Mouse (Mus musculus) intestine, embryonic 16.5 days (tissue): ENCODE measurements around the gene Olfr1287. TPM values are rescaled to one million over a fixed set of nuclear protein-coding genes. Genes with fewer than 3 reads are reported as not detected.

Experiments
- ATAC-seq: fragments of 200-750 bp; cut with Nextera tagmentation; 2 replicates; pipeline ENCODE4 v1.8.0; 2017; ENCODE audit warnings: moderate TSS enrichment, moderate library complexity
- H3K27ac ChIP-seq: fragments of 300-500 bp; sonication (generic); 2 replicates; pipeline ENCODE4 v1.5.1; 2014; ENCODE audit warnings: mild to moderate bottlenecking, low read length
- H3K27me3 ChIP-seq: fragments of 300-500 bp; sonication (generic); replicated peaks from 2 replicates; pipeline ENCODE4 v1.6.1; 2014; ENCODE audit warnings: low read length, control low read depth, mixed read lengths; ENCODE audit not compliant: control insufficient read depth, insufficient read depth
- H3K36me3 ChIP-seq: fragments of 300-500 bp; sonication (generic); 2 replicates; pipeline ENCODE4 v1.6.1; 2014; ENCODE audit warnings: low read length, control low read depth; ENCODE audit not compliant: control insufficient read depth, insufficient read depth
- H3K4me1 ChIP-seq: fragments of 300-500 bp; sonication (generic); 2 replicates; pipeline ENCODE4 v1.6.1; 2014; ENCODE audit warnings: low read length, control low read depth, mixed read lengths; ENCODE audit not compliant: control insufficient read depth, insufficient read depth
- H3K4me2 ChIP-seq: fragments of 300-500 bp; sonication (generic); 2 replicates; pipeline ENCODE4 v1.6.1; 2014; ENCODE audit warnings: low read depth, low read length, control low read depth
- H3K4me3 ChIP-seq: fragments of 300-500 bp; sonication (generic); 2 replicates; pipeline ENCODE4 v1.5.1; 2014; ENCODE audit warnings: mild to moderate bottlenecking, low read length
- H3K9ac ChIP-seq: fragments of 300-500 bp; sonication (generic); 2 replicates; pipeline ENCODE4 v1.6.1; 2014; ENCODE audit warnings: low read depth, low read length
- H3K9me3 ChIP-seq: fragments of 300-500 bp; sonication (generic); 2 replicates; pipeline ENCODE4 v1.6.1; 2016; ENCODE audit warnings: low read length, control low read depth; ENCODE audit not compliant: control insufficient read depth
- WGBS: fragments of 180-500 bp; shearing (Covaris S2); extraction: QIAGEN DNeasy Blood & Tissue Kit; methylation state at CpG from one replicate; pipeline ENCODE4 v1.1.7; 2014; 5-methylcytosine and 5-hydroxymethylcytosine counted together
- polyA plus RNA-seq: library from polyadenylated mRNA; unstranded; fragments of >200 nt; fragmentation: Nextera tagmentation; extraction: Ambion mirVana; gene quantifications from 2 replicates; pipeline ENCODE4 v1.2.1, GENCODE M21; 2015

The Olfr1287 gene
- not detected in 2 replicates for polyA plus RNA-seq

DNA sequence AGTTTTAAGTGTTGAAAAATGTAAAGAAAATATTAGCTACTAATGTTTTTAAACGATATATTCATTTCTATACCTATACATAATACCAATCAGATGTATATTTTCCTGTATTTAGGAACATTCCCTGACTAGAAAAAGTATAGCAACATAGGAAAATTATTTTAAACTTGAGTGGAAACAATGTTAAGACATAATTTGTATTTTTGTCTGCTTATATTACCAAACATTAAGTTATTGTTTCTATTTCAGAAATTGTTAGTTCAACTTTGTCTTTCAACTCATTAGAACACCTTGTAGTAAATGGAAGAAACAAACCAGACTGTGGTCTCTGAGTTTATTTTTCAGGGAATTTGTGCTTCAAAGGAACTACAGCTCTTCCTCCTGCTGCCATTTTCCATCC lies at the start of gene Olfr1287:
Olfr1287 (plus strand) TSS at position 301 of the 400 bp plus-strand sequence.
- Histone ChIP-seq H3K4me1 (no peaks in the 10 kb centered on the region), H3K9ac (no peak within 1 kb of the TSS), H3K36me3 (no peaks in the 10 kb centered on the region), H3K27me3 (no peaks in the 10 kb centered on the region), H3K27ac (no peak within 1 kb of the TSS), H3K9me3 (no peaks in the 10 kb centered on the region), H3K4me3 (no peak within 1 kb of the TSS), H3K4me2 (no peak within 1 kb of the TSS)
- no peak for ATAC-seq
- WGBS = 84% methylated on average over 1 of the region's 1 CpGs

DNA sequence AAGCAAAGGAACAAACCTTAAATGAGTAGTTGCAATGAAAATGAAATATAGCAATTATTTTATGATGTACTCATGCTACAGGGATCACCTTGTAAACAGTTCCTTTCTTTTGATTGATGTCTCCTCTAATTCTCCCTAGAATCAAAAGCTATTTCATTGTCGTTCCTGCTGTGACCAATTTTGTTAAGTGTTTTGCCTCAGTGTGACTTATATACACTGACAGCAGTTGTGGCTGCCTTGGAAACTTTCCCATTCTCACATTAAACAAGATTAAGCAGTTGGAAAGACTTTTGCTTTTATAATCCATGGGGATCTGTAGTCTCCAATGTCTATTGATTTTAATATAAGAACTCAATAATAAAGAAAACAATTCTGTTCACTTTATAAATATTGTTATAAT lies 26.0 kb upstream of the Olfr1287 start, which contains the start of gene Olfr1286:
Olfr1286 (minus strand) TSS at position 185 of the 400 bp plus-strand sequence.
- Histone ChIP-seq H3K4me2 (no peak within 1 kb of the TSS), H3K9ac (no peak within 1 kb of the TSS), H3K27me3 (no peaks in the 10 kb centered on the region), H3K36me3 (no peaks in the 10 kb centered on the region), H3K4me1 (no peaks in the 10 kb centered on the region), H3K4me3 (no peak within 1 kb of the TSS), H3K27ac (no peak within 1 kb of the TSS), H3K9me3 (no peaks in the 10 kb centered on the region)
- WGBS = 60% methylated on average over 1 of the region's 1 CpGs
- no peak for ATAC-seq

GRCm38 (mm10) chr2:111473801-111474200 lies 24.9 kb downstream of the Olfr1287 start, which contains the start of gene Olfr1288:
Gene Olfr1288 (plus strand): TSS chr2:111474101.
- Histone ChIP-seq H3K4me3 (no peak within 1 kb of the TSS), H3K4me1 (no peaks in the 10 kb centered on the region)
- WGBS = 90% methylated on average over 1 of the region's 1 CpGs

DNA sequence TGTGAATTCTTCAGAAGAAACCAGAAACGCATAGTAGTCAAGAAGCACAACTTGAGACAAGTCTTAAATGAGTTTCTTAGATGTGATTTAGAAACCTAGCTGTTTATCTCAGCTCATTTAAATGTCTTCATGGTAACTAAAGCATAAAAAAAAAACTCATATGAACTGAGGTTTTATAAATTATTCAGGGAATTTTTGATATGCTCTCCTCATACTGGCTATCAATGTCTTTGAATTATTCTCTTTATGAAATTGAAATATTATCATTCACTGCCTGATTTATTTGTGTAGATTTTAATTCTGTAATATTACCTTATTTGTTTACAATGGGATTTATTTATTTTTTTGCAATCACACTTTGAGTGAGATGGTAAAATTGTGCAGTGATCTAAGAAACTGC lies 31.6 kb downstream of the Olfr1287 start, which contains the start of gene Olfr1289:
Olfr1289 (plus strand) TSS at position 301 of the 400 bp plus-strand sequence.
- no peaks in the 10 kb centered on the region for H3K4me1 ChIP-seq
- WGBS = 63% methylated on average over 1 of the region's 1 CpGs
- H3K27me3 ChIP-seq = no peaks in the 10 kb centered on the region
- H3K4me3 ChIP-seq = no peak within 1 kb of the TSS
- H3K9ac ChIP-seq = no peak within 1 kb of the TSS
- H3K9me3 ChIP-seq = no peaks in the 10 kb centered on the region
- H3K27ac ChIP-seq = no peak within 1 kb of the TSS
- H3K4me2 ChIP-seq = no peak within 1 kb of the TSS
- no peak for ATAC-seq
- no peaks in the 10 kb centered on the region for H3K36me3 ChIP-seq

More at GRCm38 (mm10) chr2:111473801-111474200, 24.9 kb downstream of the Olfr1287 start, which contains the start of gene Olfr1288:
- H3K27ac ChIP-seq = no peak within 1 kb of the TSS
- no peak within 1 kb of the TSS for H3K9ac ChIP-seq
- no peaks in the 10 kb centered on the region for H3K27me3 ChIP-seq
- no peaks in the 10 kb centered on the region for H3K9me3 ChIP-seq
- ATAC-seq = no peak
- H3K4me2 ChIP-seq = no peak within 1 kb of the TSS
- no peaks in the 10 kb centered on the region for H3K36me3 ChIP-seq

- 73% methylated on average over 5 of the region's 5 CpGs for WGBS
- ATAC-seq = no peak
- Histone ChIP-seq H3K4me1 (no peaks in the 10 kb centered on the region), H3K9ac (no peak within 1 kb of the TSS), H3K4me3 (no peak within 1 kb of the TSS), H3K27ac (no peak within 1 kb of the TSS), H3K4me2 (no peak within 1 kb of the TSS), H3K36me3 (no peaks in the 10 kb centered on the region), H3K9me3 (no peaks in the 10 kb centered on the region), H3K27me3 (no peaks in the 10 kb centered on the region)
These were observed 44.8 kb downstream of the Olfr1287 start, which contains the start of gene Olfr1290 for GRCm38 (mm10) chr2:111493729-111494128. Gene Olfr1290 (minus strand): TSS chr2:111493829.

DNA sequence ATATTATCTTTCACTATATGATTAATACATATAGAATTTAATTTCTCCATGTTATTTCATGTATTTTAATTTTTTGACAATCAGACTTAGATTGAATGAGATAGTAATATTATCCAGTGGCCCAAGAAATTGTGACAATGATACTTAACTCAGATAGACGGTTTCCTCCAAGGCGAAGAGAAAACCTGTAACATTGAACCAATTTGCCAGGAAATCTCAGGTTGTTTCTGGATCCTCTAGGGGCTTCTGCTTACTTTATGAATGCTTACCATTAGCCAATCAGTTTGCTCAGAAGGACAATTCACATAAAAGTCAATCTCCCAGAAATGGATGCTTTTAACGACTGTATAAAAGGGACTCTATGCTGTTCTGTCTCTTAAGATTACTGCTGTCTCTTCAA lies 47.9 kb downstream of the Olfr1287 start, which contains the start of gene Olfr1291-ps1:
Olfr1291-ps1 (plus strand) TSS at position 301 of the 400 bp plus-strand sequence.
- Histone ChIP-seq H3K4me3 (no peak within 1 kb of the TSS), H3K27me3 (no peaks in the 10 kb centered on the region), H3K36me3 (no peaks in the 10 kb centered on the region), H3K4me1 (no peaks in the 10 kb centered on the region), H3K9ac (no peak within 1 kb of the TSS), H3K27ac (no peak within 1 kb of the TSS), H3K9me3 (no peaks in the 10 kb centered on the region), H3K4me2 (no peak within 1 kb of the TSS)
- WGBS = 83% methylated on average over 3 of the region's 3 CpGs
- no peak for ATAC-seq

Other genes with a start within 250 kb of the Olfr1287 start
- not detected in 2 replicates for gene 4930430A15Rik, start 219.5 kb upstream of the Olfr1287 start, polyA plus RNA-seq
- not detected in 2 replicates for gene Olfr1275, start 213.9 kb upstream of the Olfr1287 start, polyA plus RNA-seq
- gene Olfr1276, start 194.6 kb upstream of the Olfr1287 start, polyA plus RNA-seq = not detected in 2 replicates
- gene Olfr1277, start 175.0 kb upstream of the Olfr1287 start, polyA plus RNA-seq = not detected in 2 replicates
- not detected in 2 replicates for gene Olfr1278, start 159.0 kb upstream of the Olfr1287 start, polyA plus RNA-seq
- gene Olfr1279, start 148.5 kb upstream of the Olfr1287 start, polyA plus RNA-seq = not detected in 2 replicates
- gene Olfr1280, start 135.1 kb upstream of the Olfr1287 start, polyA plus RNA-seq = not detected in 2 replicates
- not detected in 2 replicates for gene Olfr1281, start 122.6 kb upstream of the Olfr1287 start, polyA plus RNA-seq
- gene Olfr1282, start 113.1 kb upstream of the Olfr1287 start, polyA plus RNA-seq = not detected in 2 replicates
- gene Olfr1283, start 82.4 kb upstream of the Olfr1287 start, polyA plus RNA-seq = not detected in 2 replicates
- gene Olfr1284, start 73.6 kb upstream of the Olfr1287 start, polyA plus RNA-seq = not detected in 2 replicates
- not detected in 2 replicates for gene Olfr1286, start 26.0 kb upstream of the Olfr1287 start, polyA plus RNA-seq
- gene Olfr1288, start 25.0 kb downstream of the Olfr1287 start, polyA plus RNA-seq = not detected in 2 replicates
- not detected in 2 replicates for gene Olfr1289, start 31.7 kb downstream of the Olfr1287 start, polyA plus RNA-seq
- not detected in 2 replicates for gene Olfr1290, start 44.7 kb downstream of the Olfr1287 start, polyA plus RNA-seq
- not detected in 2 replicates for gene Olfr1291-ps1, start 48.0 kb downstream of the Olfr1287 start, polyA plus RNA-seq
- not detected in 2 replicates for gene Olfr1293-ps, start 76.1 kb downstream of the Olfr1287 start, polyA plus RNA-seq
- not detected in 2 replicates for gene Olfr1294, start 91.1 kb downstream of the Olfr1287 start, polyA plus RNA-seq
- not detected in 2 replicates for gene Olfr1295, start 120.5 kb downstream of the Olfr1287 start, polyA plus RNA-seq
- not detected in 2 replicates for gene Olfr1297, start 177.4 kb downstream of the Olfr1287 start, polyA plus RNA-seq
- not detected in 2 replicates for gene Olfr1298, start 200.1 kb downstream of the Olfr1287 start, polyA plus RNA-seq
- gene Olfr1299, start 212.3 kb downstream of the Olfr1287 start, polyA plus RNA-seq = not detected in 2 replicates